Mouse (Mus musculus) megakaryocyte, embryonic 14.5 days (primary cell): Measurements from ENCODE around the gene Rnase10. TPM values are rescaled to one million over a fixed set of nuclear protein-coding genes. Genes with fewer than 3 reads are reported as not detected.

Experiments
- H3K27me3 ChIP-seq: replicated peaks from 2 replicates; pipeline ENCODE3; 2012; ENCODE audit warnings: inconsistent platforms
- H3K36me3 ChIP-seq: replicated peaks from 2 replicates; pipeline ENCODE3; 2012; ENCODE audit warnings: low read length, inconsistent platforms, mixed read lengths
- H3K4me1 ChIP-seq: 2 replicates; pipeline ENCODE4 v1.6.1; 2012; ENCODE audit warnings: inconsistent platforms
- H3K4me3 ChIP-seq: replicated peaks from 2 replicates; pipeline ENCODE3; 2012; ENCODE audit warnings: moderate library complexity, mild to moderate bottlenecking, inconsistent platforms
- H3K9me3 ChIP-seq: 2 replicates; pipeline ENCODE4 v1.6.1; 2012; ENCODE audit warnings: inconsistent platforms
- FLI1 ChIP-seq: IDR thresholded peaks from 2 replicates; pipeline ENCODE4 v1.6.1; 2012; ENCODE audit warnings: low read length, inconsistent platforms, mixed read lengths
- GATA1 ChIP-seq: IDR thresholded peaks from 3 replicates; pipeline ENCODE4 v1.6.1; 2012; ENCODE audit warnings: mixed read lengths, low read length, inconsistent platforms, borderline replicate concordance
- polyA plus RNA-seq: library from polyadenylated mRNA; stranded (reverse); fragments of >175 nt; gene quantifications from 2 replicates; pipeline ENCODE4 v1.2.3, GENCODE M21; 2012; ENCODE audit warnings: low replicate concordance; ENCODE audit not compliant: insufficient read depth

Gene Rnase10
- polyA plus RNA-seq, 1 experiment: not detected

- no peaks in the 10 kb centered on the region for H3K9me3 ChIP-seq
- no peak overlapping the region for H3K4me3 ChIP-seq
- H3K36me3 ChIP-seq: no peaks in the 10 kb centered on the region
- H3K4me1 ChIP-seq: peaks cover 14% of the 10 kb centered on the region
- peaks cover 2% of the 10 kb centered on the region for H3K27me3 ChIP-seq
- TF ChIP-seq GATA1: no peak
- TF ChIP-seq FLI1: no peak
Measured at GRCm38 (mm10) chr14:51047846-51048245, 40.3 kb downstream of the Rnase10 start.

DNA sequence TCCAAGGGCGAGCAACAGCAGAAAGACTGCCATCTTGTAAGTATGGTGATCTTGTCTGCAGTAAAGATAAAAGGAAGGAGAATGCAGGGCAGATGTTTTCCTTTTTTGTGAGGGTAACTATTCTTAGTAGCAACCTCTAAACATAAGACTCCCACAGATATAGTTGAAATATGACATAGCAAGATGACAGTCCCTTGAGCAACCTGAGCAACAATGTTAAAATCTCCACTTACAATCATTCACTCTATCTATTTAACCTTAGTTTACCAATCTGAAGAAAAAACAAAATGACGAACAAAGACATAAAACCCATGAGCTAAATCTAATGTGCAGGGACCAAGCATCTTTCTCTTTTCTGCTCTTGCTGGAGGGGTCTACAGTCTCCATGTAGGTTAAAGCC, 42.5 kb downstream of the Rnase10 start, which contains the start of gene Rnase11:
TSS of gene Rnase11 (minus strand) at position 101 of the 400 bp plus-strand sequence.
- H3K27me3 ChIP-seq: peaks cover 2% of the 10 kb centered on the region
- no peaks in the 10 kb centered on the region for H3K9me3 ChIP-seq
- no peak within 1 kb of the TSS for H3K4me3 ChIP-seq
- H3K36me3 ChIP-seq: no peaks in the 10 kb centered on the region
- no peak for TF ChIP-seq FLI1
- TF ChIP-seq GATA1: no peak
- peaks cover 12% of the 10 kb centered on the region for H3K4me1 ChIP-seq

DNA sequence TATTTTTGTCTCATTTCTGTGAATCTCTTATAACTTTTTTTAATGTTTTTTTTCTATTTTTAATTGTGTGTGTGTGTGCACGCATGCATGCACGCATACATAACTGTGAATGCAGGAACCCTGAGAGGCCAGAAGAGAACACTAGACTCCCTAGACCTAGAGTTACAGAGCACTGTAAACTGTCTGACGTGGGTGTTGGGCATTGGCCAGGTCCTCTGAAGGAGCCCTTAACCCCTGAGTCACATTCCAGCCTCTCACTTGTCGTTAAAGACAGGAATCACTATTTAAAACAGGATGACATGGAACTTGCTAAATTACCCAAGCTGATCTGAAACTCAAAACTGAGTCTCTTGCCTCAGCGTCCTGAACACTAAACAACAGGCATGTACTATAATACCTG, 44.4 kb downstream of the Rnase10 start:
- Histone ChIP-seq H3K9me3 (no peaks in the 10 kb centered on the region), H3K27me3 (peaks cover 2% of the 10 kb centered on the region), H3K36me3 (no peaks in the 10 kb centered on the region), H3K4me3 (no peak overlapping the region), H3K4me1 (peaks cover 13% of the 10 kb centered on the region)
- TF ChIP-seq FLI1 (no peak), GATA1 (no peak)

GRCm38 (mm10) chr14:51053176-51053575, 45.6 kb downstream of the Rnase10 start:
- Histone ChIP-seq H3K4me1 (peaks cover 18% of the 10 kb centered on the region), H3K4me3 (no peak overlapping the region), H3K27me3 (peaks cover 2% of the 10 kb centered on the region), H3K36me3 (no peaks in the 10 kb centered on the region), H3K9me3 (no peaks in the 10 kb centered on the region)
- TF ChIP-seq GATA1 (no peak), FLI1 (no peak)

GRCm38 (mm10) chr14:51054243-51055237, 47.0 kb downstream of the Rnase10 start:
- peaks cover under 1% of the 10 kb centered on the region for H3K27me3 ChIP-seq
- no peaks in the 10 kb centered on the region for H3K36me3 ChIP-seq
- H3K4me1 ChIP-seq: peaks cover 29% of the 10 kb centered on the region
- H3K4me3 ChIP-seq: no peak overlapping the region
- TF ChIP-seq GATA1 (no peak), FLI1 (no peak)
- H3K9me3 ChIP-seq: no peaks in the 10 kb centered on the region

DNA sequence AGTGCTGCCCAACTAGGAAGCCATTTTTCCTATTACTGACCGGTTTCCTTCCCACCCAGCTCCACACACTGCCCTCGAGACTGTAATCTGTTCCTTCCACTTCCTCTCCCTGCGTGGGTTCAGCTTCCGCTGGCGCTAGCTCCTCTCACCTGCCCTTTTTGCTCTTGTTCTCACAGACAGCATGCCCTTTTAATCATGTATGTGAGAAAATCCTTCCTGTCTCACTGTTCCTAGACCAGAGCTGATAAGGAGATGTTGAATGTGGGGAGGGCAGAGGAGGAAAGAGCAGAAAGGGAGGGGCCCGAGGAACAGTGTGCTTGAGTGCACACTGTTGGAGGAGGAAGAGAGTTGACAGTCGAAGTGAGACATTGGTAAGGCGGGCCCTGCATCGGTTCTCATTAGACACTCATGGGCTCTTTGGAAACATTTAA, 49.9 kb downstream of the Rnase10 start, which contains the start of gene Rnase12:
TSS of gene Rnase12 (minus strand) at position 261 of the 431 bp plus-strand sequence.
- TF ChIP-seq GATA1 (no peak), FLI1 (no peak)
- Histone ChIP-seq H3K36me3 (no peaks in the 10 kb centered on the region), H3K27me3 (no peaks in the 10 kb centered on the region), H3K9me3 (no peaks in the 10 kb centered on the region), H3K4me3 (no peak within 1 kb of the TSS), H3K4me1 (peaks cover 51% of the 10 kb centered on the region)

Other genes starting within 250 kb of the Rnase10 start
- 17.7 and 40.8 TPM in 2 replicates for gene Ttc5, start 222.2 kb upstream of the Rnase10 start, polyA plus RNA-seq
- not detected in 2 replicates for gene Ccnb1ip1, start 200.0 kb upstream of the Rnase10 start, polyA plus RNA-seq
- 3.0 TPM in 1 of 2 replicates, not detected in the other for gene Parp2, start 199.9 kb upstream of the Rnase10 start, polyA plus RNA-seq
- 4.3 TPM in 1 of 2 replicates, not detected in the other for gene Tep1, start 137.2 kb upstream of the Rnase10 start, polyA plus RNA-seq
- 0.08 and 0.39 TPM in 2 replicates for gene Klhl33, start 110.2 kb upstream of the Rnase10 start, polyA plus RNA-seq
- 14.5 and 15.9 TPM in 2 replicates for gene Osgep, start 82.9 kb upstream of the Rnase10 start, polyA plus RNA-seq
- 13.9 and 87.6 TPM in 2 replicates for gene Apex1, start 82.8 kb upstream of the Rnase10 start, polyA plus RNA-seq
- gene Pip4p1, start 76.9 kb upstream of the Rnase10 start, polyA plus RNA-seq: 82.0 and 93.0 TPM in 2 replicates
- gene Pnp, start 76.7 kb upstream of the Rnase10 start, polyA plus RNA-seq: 1.4 TPM in 1 of 2 replicates, not detected in the other
- 1.00 TPM in 1 of 2 replicates, not detected in the other for gene Gm49342, start 63.2 kb upstream of the Rnase10 start, polyA plus RNA-seq
- not detected in 2 replicates for gene Pnp2, start 51.8 kb upstream of the Rnase10 start, polyA plus RNA-seq
- not detected in 2 replicates for gene Rnase9, start 34.1 kb downstream of the Rnase10 start, polyA plus RNA-seq
- not detected in 2 replicates for gene Rnase11, start 42.4 kb downstream of the Rnase10 start, polyA plus RNA-seq
- gene Rnase12, start 49.9 kb downstream of the Rnase10 start, polyA plus RNA-seq: not detected in 2 replicates
- gene Olfr750, start 66.7 kb downstream of the Rnase10 start, polyA plus RNA-seq: not detected in 2 replicates
- gene Rnase4, start 83.3 kb downstream of the Rnase10 start, polyA plus RNA-seq: 1.6 TPM in 1 of 2 replicates, not detected in the other
- gene Ang, start 83.4 kb downstream of the Rnase10 start, polyA plus RNA-seq: not detected in 2 replicates
- not detected in 2 replicates for gene Eddm3b, start 106.7 kb downstream of the Rnase10 start, polyA plus RNA-seq
- 0.23 TPM in 1 of 2 replicates, not detected in the other for gene Rnase6, start 116.2 kb downstream of the Rnase10 start, polyA plus RNA-seq
- gene Rnase1, start 139.0 kb downstream of the Rnase10 start, polyA plus RNA-seq: not detected in 2 replicates
- gene Rnase2b, start 154.5 kb downstream of the Rnase10 start, polyA plus RNA-seq: not detected in 2 replicates
- gene Ang2, start 191.4 kb downstream of the Rnase10 start, polyA plus RNA-seq: not detected in 2 replicates
- gene Ear14, start 195.6 kb downstream of the Rnase10 start, polyA plus RNA-seq: not detected in 2 replicates
- gene Rnase2a, start 248.4 kb downstream of the Rnase10 start, polyA plus RNA-seq: not detected in 2 replicates